Mouse (Mus musculus): ENCODE measurements around the gene Mtus2.

GRCm38 (mm10) chr5:148363441-148364113 lies 406.5 kb downstream of the Mtus2 start:
- TF ChIP-seq POLR2A (IDR thresholded peaks at IDR 0.05; ENCODE audit: borderline replicate concordance, insufficient read depth, low read length) (no peak), CTCF (IDR thresholded peaks at IDR 0.05; ENCODE audit: borderline replicate concordance, insufficient read depth, low read depth, low read length) (no peak)
